Comparison of ENCODE assay signal across 8 mouse cellular contexts in genomic region chr5:34186961-34187391, GRCm38 (mm10). TPM values are rescaled to one million over a fixed set of nuclear protein-coding genes. Genes with fewer than 3 reads are reported as not detected.
DNase-seq lines count a peak whose midpoint lies in the region; ATAC-seq and TF ChIP-seq lines count a peak whose summit lies in the region.

No protein-coding gene starts in this region.

- peaks cover 43% of the 10 kb centered on the region for H3K36me3 ChIP-seq in megakaryocyte, embryonic 14.5 days (replicated peaks; ENCODE audit: low read length)
- no peaks in the 10 kb centered on the region for H3K36me3 ChIP-seq in kidney, adult 2 months (ENCODE audit: control insufficient read depth, insufficient read depth, low read length)
- H3K36me3 ChIP-seq in lung, embryonic 14.5 days (ENCODE audit: insufficient read depth): 0 out of 2 replicates have a peak, but pooled peaks cover 25% of the 10 kb centered on the region

- TF ChIP-seq POLR2A in kidney, adult 2 months (IDR thresholded peaks at IDR 0.05; ENCODE audit: low read depth, low read length): no peak

- ATAC-seq in megakaryocyte, adult 5-6 weeks (ENCODE audit: poor library complexity, severe bottlenecking): no peak
- peak; percentile 21 for ATAC-seq in lung, embryonic 14.5 days (ENCODE audit: insufficient read depth)

- no peaks in the 10 kb centered on the region for H3K9me3 ChIP-seq in megakaryocyte, embryonic 14.5 days
- no peaks in the 10 kb centered on the region for H3K9me3 ChIP-seq in lung, embryonic 14.5 days (ENCODE audit: low read depth, low read length)

- H3K4me1 ChIP-seq in megakaryocyte, embryonic 14.5 days: peaks cover 85% of the 10 kb centered on the region
- peaks cover 50% of the 10 kb centered on the region for H3K4me1 ChIP-seq in kidney, adult 2 months (ENCODE audit: control insufficient read depth, insufficient read depth, low read length)
- peaks cover 12% of the 10 kb centered on the region; the same call in 1 of the 2 replicates for H3K4me1 ChIP-seq in lung, embryonic 14.5 days (ENCODE audit: insufficient read depth)

- H3K4me3 ChIP-seq in megakaryocyte, embryonic 14.5 days (replicated peaks): peak overlapping the region; percentile 100
- H3K4me3 ChIP-seq in kidney, adult 2 months (ENCODE audit: insufficient read depth, low read depth, low read length): peak overlapping the region; percentile 62
- peak overlapping the region; percentile 93 for H3K4me3 ChIP-seq in lung, embryonic 14.5 days (ENCODE audit: low read depth, low read length)

- H3K4me2 ChIP-seq in lung, embryonic 14.5 days: peak overlapping the region; percentile 77

- DNase-seq in embryo, embryonic 10.5 days (ENCODE audit: low spot score): peak; percentile 48
- peak; percentile 76 for DNase-seq in heart, adult 18-20 months
- peak; percentile 76 for DNase-seq in kidney, adult 2 months
- DNase-seq in lung, embryonic 14.5 days: peak; percentile 72
- peak; percentile 70 for DNase-seq in ovary, postnatal 36 days (ENCODE audit: low spot score)
- peak; percentile 67 for DNase-seq in urinary bladder, postnatal 14 days (ENCODE audit: low spot score)

- WGBS in kidney, adult 2 months: under 1% methylated on average over 46 of the region's 46 CpGs
- 1% methylated on average over 43 of the region's 46 CpGs for WGBS in lung, embryonic 14.5 days

- no peak for TF ChIP-seq CTCF in kidney, adult 2 months (conservative IDR thresholded peaks at IDR 0.05; ENCODE audit: insufficient read depth, insufficient read length, low read depth, low read length)
- TF ChIP-seq CTCF in lung, embryonic 14.5 days (IDR thresholded peaks at IDR 0.05; ENCODE audit: low read depth): no peak

- H3K27me3 ChIP-seq in megakaryocyte, embryonic 14.5 days (replicated peaks): no peaks in the 10 kb centered on the region
- H3K27me3 ChIP-seq in kidney, adult 2 months (replicated peaks; ENCODE audit: control insufficient read depth, insufficient read depth, low read length): no peaks in the 10 kb centered on the region
- H3K27me3 ChIP-seq in lung, embryonic 14.5 days (ENCODE audit: insufficient read depth, low read length): no peaks in the 10 kb centered on the region

- H3K27ac ChIP-seq in kidney, adult 2 months (ENCODE audit: insufficient read depth, low read depth, low read length): peak overlapping the region; percentile 76
- peak overlapping the region; percentile 95 for H3K27ac ChIP-seq in lung, embryonic 14.5 days (ENCODE audit: low read depth)

- peak overlapping the region; percentile 77 for H3K9ac ChIP-seq in lung, embryonic 14.5 days

RNA-seq across cellular contexts. Expression of gene Mxd4, which starts 0.5 kb away (rescaled TPM):
- polyA plus RNA-seq in megakaryocyte, embryonic 14.5 days (2012; ENCODE audit: insufficient read depth, low replicate concordance): 12.3 and 31.0 TPM in 2 replicates
- total RNA-seq in megakaryocyte, adult 5-6 weeks (2015): 16.2 and 17.6 TPM in 2 replicates
- total RNA-seq in megakaryocyte, adult 5-6 weeks (2017): 19.8 and 21.6 TPM in 2 replicates
- 10 to 100 TPM; 68.7 to 77.8 TPM for total RNA-seq in heart, adult 18-20 months (2021)
- 143 and 164 TPM in 2 replicates for polyA plus RNA-seq in kidney, adult 2 months (2012; rRNA removed)
- 47.6 and 50.8 TPM in 2 replicates for polyA plus RNA-seq in lung, embryonic 14.5 days (2014; fragmentation: Nextera tagmentation; extraction: Ambion mirVana)

RNA-seq across cellular contexts. Expression of gene Haus3, which starts 17.6 kb away (rescaled TPM):
- polyA plus RNA-seq in megakaryocyte, embryonic 14.5 days (2012; ENCODE audit: insufficient read depth, low replicate concordance): 1.6 TPM in 1 of 2 replicates, not detected in the other
- 33.6 and 41.4 TPM in 2 replicates for total RNA-seq in megakaryocyte, adult 5-6 weeks (2015)
- total RNA-seq in megakaryocyte, adult 5-6 weeks (2017): 44.8 and 53.7 TPM in 2 replicates
- 1 to 10 TPM; 5.3 TPM for total RNA-seq in heart, adult 18-20 months (2021)
- 0.34 and 0.64 TPM in 2 replicates for polyA plus RNA-seq in kidney, adult 2 months (2012; rRNA removed)
- 44.0 and 46.8 TPM in 2 replicates for polyA plus RNA-seq in lung, embryonic 14.5 days (2014; fragmentation: Nextera tagmentation; extraction: Ambion mirVana)

RNA-seq across cellular contexts. Expression of gene Poln, which starts 17.7 kb away (rescaled TPM):
- 0.21 TPM in 1 of 2 replicates, not detected in the other for polyA plus RNA-seq in megakaryocyte, embryonic 14.5 days (2012; ENCODE audit: insufficient read depth, low replicate concordance)
- 1.7 and 3.9 TPM in 2 replicates for total RNA-seq in megakaryocyte, adult 5-6 weeks (2015)
- total RNA-seq in megakaryocyte, adult 5-6 weeks (2017): 1.2 and 2.7 TPM in 2 replicates
- total RNA-seq in heart, adult 18-20 months (2021): 10 to 100 TPM; 10.9 to 13.0 TPM
- polyA plus RNA-seq in kidney, adult 2 months (2012; rRNA removed): 1.3 and 1.8 TPM in 2 replicates
- 1.2 and 1.4 TPM in 2 replicates for polyA plus RNA-seq in lung, embryonic 14.5 days (2014; fragmentation: Nextera tagmentation; extraction: Ambion mirVana)

Comparison
In these comparisons a context has a peak if more than half of its experiments do, and no peak if none do; other contexts are left out.
1. RNA of gene Haus3, which starts 17.6 kb away (polyA plus RNA-seq): 44.0 to 46.8 TPM in lung, embryonic 14.5 days; 1.6 TPM in megakaryocyte, embryonic 14.5 days and 0.34 to 0.64 TPM in kidney, adult 2 months; every median in the first group is over 10 times any median in the second.
2. Peak in every context shown above with its lines, with median percentiles within 50 percentile points of each other: H3K4me3 ChIP-seq and DNase-seq.